Mouse (Mus musculus) kidney, postnatal 0 days (tissue): ENCODE measurements around the gene Ppp1cb. TPM values are rescaled to one million over a fixed set of nuclear protein-coding genes. Genes with fewer than 3 reads are reported as not detected.

Source experiments
- ATAC-seq: fragments of 200-750 bp; cut with Nextera tagmentation; replicated peaks from 2 replicates; pipeline ENCODE4 v1.8.0; 2017; ENCODE audit warnings: low read depth, moderate number of reproducible peaks, moderate TSS enrichment, moderate library complexity; ENCODE audit not compliant: low FRiP score
- DNase-seq: peaks from one replicate; pipeline ENCODE4 v3.0.0-alpha.2; 2016; ENCODE audit warnings: low spot score
- H3K27ac ChIP-seq: fragments of 300-500 bp; sonication (generic); 2 replicates; pipeline ENCODE4 v1.5.1; 2014; ENCODE audit warnings: mild to moderate bottlenecking
- H3K27me3 ChIP-seq: fragments of 300-500 bp; sonication (generic); 2 replicates; pipeline ENCODE4 v1.6.1; 2014; ENCODE audit warnings: low read length, mixed read lengths; ENCODE audit not compliant: insufficient read depth
- H3K36me3 ChIP-seq: fragments of 300-500 bp; sonication (generic); 2 replicates; pipeline ENCODE4 v1.6.1; 2014; ENCODE audit warnings: low read length, mixed read lengths; ENCODE audit not compliant: insufficient read depth
- H3K4me1 ChIP-seq: fragments of 300-500 bp; sonication (generic); replicated peaks from 2 replicates; pipeline ENCODE4 v1.6.1; 2014; ENCODE audit warnings: antibody characterized with exemption, low read length, mixed read lengths; ENCODE audit not compliant: insufficient read depth
- H3K4me2 ChIP-seq: fragments of 300-500 bp; sonication (generic); 2 replicates; pipeline ENCODE4 v1.6.1; 2014; ENCODE audit warnings: mild to moderate bottlenecking, low read length, moderate library complexity, mixed read lengths
- H3K4me3 ChIP-seq: fragments of 300-500 bp; sonication (generic); replicated peaks from 2 replicates; pipeline ENCODE4 v1.5.1; 2014; ENCODE audit warnings: low read depth, low read length
- H3K9ac ChIP-seq: fragments of 300-500 bp; sonication (generic); 2 replicates; pipeline ENCODE4 v1.6.1; 2014; ENCODE audit warnings: low read depth, low read length
- H3K9me3 ChIP-seq: fragments of 300-500 bp; sonication (generic); replicated peaks from 2 replicates; pipeline ENCODE4 v1.6.1; 2016; ENCODE audit warnings: low read length, inconsistent platforms, mixed read lengths
- CTCF ChIP-seq: IDR thresholded peaks from 2 replicates; pipeline ENCODE4 v1.5.1; 2016; ENCODE audit warnings: antibody characterized with exemption, low read depth, mild to moderate bottlenecking, moderate library complexity
- WGBS: fragments of 180-500 bp; shearing (Covaris S2); extraction: QIAGEN DNeasy Blood & Tissue Kit; methylation state at CpG from one replicate; pipeline ENCODE4 v1.1.7; 2014; 5-methylcytosine and 5-hydroxymethylcytosine counted together
- polyA plus RNA-seq: library from polyadenylated mRNA; unstranded; fragments of >200 nt; fragmentation: Nextera tagmentation; extraction: Ambion mirVana; gene quantifications from 2 replicates; pipeline ENCODE4 v1.2.1, GENCODE M21; 2015

Ppp1cb gene
- polyA plus RNA-seq, 1 experiment from 2014 or later: 226 TPM

GRCm38 (mm10) chr5:32478972-32479371, 20.3 kb downstream of the Ppp1cb start:
- H3K36me3 ChIP-seq: peaks cover 19% of the 10 kb centered on the region
- H3K4me1 ChIP-seq: no peaks in the 10 kb centered on the region
- H3K4me3 ChIP-seq: no peak overlapping the region
- no peaks in the 10 kb centered on the region for H3K9me3 ChIP-seq
- H3K27me3 ChIP-seq: no peaks in the 10 kb centered on the region
- H3K9ac ChIP-seq: no peak overlapping the region
- no peak for TF ChIP-seq CTCF
- H3K4me2 ChIP-seq: no peak overlapping the region
- H3K27ac ChIP-seq: no peak overlapping the region
- DNase-seq (no peak), ATAC-seq (no peak)
- 85% methylated on average over 4 of the region's 4 CpGs for WGBS

GRCm38 (mm10) chr5:32485430-32485829, 26.8 kb downstream of the Ppp1cb start:
- WGBS: 88% methylated on average over 3 of the region's 3 CpGs
- Histone ChIP-seq H3K4me1 (no peaks in the 10 kb centered on the region), H3K4me3 (no peak overlapping the region), H3K27me3 (no peaks in the 10 kb centered on the region), H3K4me2 (no peak overlapping the region), H3K9me3 (no peaks in the 10 kb centered on the region), H3K9ac (no peak overlapping the region), H3K36me3 (peaks cover 47% of the 10 kb centered on the region), H3K27ac (no peak overlapping the region)
- ATAC-seq: no peak
- DNase-seq: no peak
- no peak for TF ChIP-seq CTCF

- ATAC-seq: no peak
- TF ChIP-seq CTCF: no peak
- DNase-seq: no peak
- no peaks in the 10 kb centered on the region for H3K4me1 ChIP-seq
- WGBS: 83% methylated on average over 2 of the region's 2 CpGs
- no peak overlapping the region for H3K4me2 ChIP-seq
- H3K9ac ChIP-seq: no peak overlapping the region
- no peak overlapping the region for H3K4me3 ChIP-seq
- H3K36me3 ChIP-seq: peaks cover 43% of the 10 kb centered on the region
- H3K27me3 ChIP-seq: no peaks in the 10 kb centered on the region
- H3K9me3 ChIP-seq: no peaks in the 10 kb centered on the region
- no peak overlapping the region for H3K27ac ChIP-seq
These were observed 29.4 kb downstream of the Ppp1cb start for GRCm38 (mm10) chr5:32488044-32488443.

- no peaks in the 10 kb centered on the region for H3K4me1 ChIP-seq
- H3K4me2 ChIP-seq: no peak overlapping the region
- H3K4me3 ChIP-seq: no peak overlapping the region
- H3K27me3 ChIP-seq: no peaks in the 10 kb centered on the region
- H3K9me3 ChIP-seq: no peaks in the 10 kb centered on the region
- H3K36me3 ChIP-seq: peaks cover 17% of the 10 kb centered on the region
- H3K9ac ChIP-seq: no peak overlapping the region
- H3K27ac ChIP-seq: no peak overlapping the region
- DNase-seq (no peak), ATAC-seq (no peak)
- no peak for TF ChIP-seq CTCF
- WGBS: 73% methylated on average over 3 of the region's 3 CpGs
These were observed 35.5 kb downstream of the Ppp1cb start for GRCm38 (mm10) chr5:32494084-32494700.

GRCm38 (mm10) chr5:32508766-32509165, 50.1 kb downstream of the Ppp1cb start:
- peak; percentile 11 for DNase-seq
- H3K27me3 ChIP-seq: no peaks in the 10 kb centered on the region
- no peak for TF ChIP-seq CTCF

GRCm38 (mm10) chr5:32520381-32520780, 61.7 kb downstream of the Ppp1cb start:
- WGBS: 63% methylated on average over 1 of the region's 1 CpGs
- Histone ChIP-seq H3K4me1 (no peaks in the 10 kb centered on the region), H3K9ac (no peak overlapping the region), H3K4me2 (no peak overlapping the region), H3K4me3 (no peak overlapping the region), H3K36me3 (no peaks in the 10 kb centered on the region), H3K27me3 (no peaks in the 10 kb centered on the region), H3K27ac (no peak overlapping the region), H3K9me3 (no peaks in the 10 kb centered on the region)
- TF ChIP-seq CTCF: peak; percentile 71
- ATAC-seq: no peak
- DNase-seq: peak; percentile 28

More at GRCm38 (mm10) chr5:32508766-32509165, 50.1 kb downstream of the Ppp1cb start:
- H3K4me1 ChIP-seq: no peaks in the 10 kb centered on the region
- H3K36me3 ChIP-seq: no peaks in the 10 kb centered on the region
- ATAC-seq: no peak
- no peak overlapping the region for H3K4me2 ChIP-seq
- no peak overlapping the region for H3K4me3 ChIP-seq
- 46% methylated on average over 3 of the region's 3 CpGs for WGBS
- no peaks in the 10 kb centered on the region for H3K9me3 ChIP-seq
- H3K9ac ChIP-seq: no peak overlapping the region
- no peak overlapping the region for H3K27ac ChIP-seq

GRCm38 (mm10) chr5:32549449-32549848, 90.8 kb downstream of the Ppp1cb start:
- Histone ChIP-seq H3K4me3 (no peak overlapping the region), H3K27me3 (no peaks in the 10 kb centered on the region), H3K4me2 (no peak overlapping the region), H3K4me1 (no peaks in the 10 kb centered on the region), H3K36me3 (no peaks in the 10 kb centered on the region), H3K9ac (no peak overlapping the region), H3K9me3 (no peaks in the 10 kb centered on the region), H3K27ac (no peak overlapping the region)
- WGBS: 79% methylated on average over 2 of the region's 2 CpGs
- TF ChIP-seq CTCF: no peak
- no peak for ATAC-seq
- DNase-seq: no peak
